Mouse (Mus musculus) layer of hippocampus, adult 9-11 months (tissue): ENCODE results near the gene Psmd12.
A peak's percentile ranks its signal among the peaks of the same experiment; 100 is the strongest.

Source experiments
- DNase-seq: peaks from one replicate; pipeline ENCODE4 v3.0.0; 2022

Psmd12 gene

DNA sequence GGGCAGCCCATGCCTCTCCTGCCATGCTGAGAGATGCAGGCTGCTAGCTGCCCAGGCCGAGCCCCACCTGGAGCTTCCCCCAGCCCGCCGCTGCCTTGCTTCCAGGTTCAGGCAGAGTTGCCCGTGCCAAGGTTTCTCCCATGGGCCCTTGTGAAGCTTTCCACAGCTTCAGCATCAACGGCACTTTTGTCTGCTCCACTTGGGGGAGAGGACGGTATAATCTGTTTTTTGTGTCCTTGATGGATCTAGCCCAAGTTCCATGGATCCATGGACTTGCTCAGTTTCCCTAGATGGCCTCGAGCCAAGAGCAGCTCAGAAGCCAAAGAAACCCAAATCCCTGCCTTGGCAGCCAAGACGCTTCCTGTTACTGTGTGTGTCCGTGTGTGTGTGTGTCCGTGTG, 33.8 kb downstream of the Psmd12 start:
- DNase-seq, result no peak

DNA sequence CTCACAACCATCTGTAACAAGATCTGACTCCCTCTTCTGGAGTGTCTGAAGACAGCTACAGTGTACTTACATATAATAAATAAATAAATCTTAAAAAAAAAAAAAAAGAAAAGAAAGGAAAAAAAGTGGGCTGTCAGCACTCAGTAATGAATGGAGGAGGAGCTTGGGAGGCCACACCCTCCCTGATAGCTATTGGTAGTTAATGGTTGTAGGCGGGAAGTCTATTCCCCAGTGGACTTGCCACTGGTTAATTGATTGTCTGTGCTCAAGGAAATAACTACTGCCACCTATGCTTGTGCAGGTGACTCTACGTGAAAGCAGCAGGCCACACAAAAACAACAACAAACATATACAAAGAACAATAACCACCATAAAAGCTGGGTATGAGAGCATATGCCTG, 37.1 kb downstream of the Psmd12 start:
- no peak for DNase-seq

DNA sequence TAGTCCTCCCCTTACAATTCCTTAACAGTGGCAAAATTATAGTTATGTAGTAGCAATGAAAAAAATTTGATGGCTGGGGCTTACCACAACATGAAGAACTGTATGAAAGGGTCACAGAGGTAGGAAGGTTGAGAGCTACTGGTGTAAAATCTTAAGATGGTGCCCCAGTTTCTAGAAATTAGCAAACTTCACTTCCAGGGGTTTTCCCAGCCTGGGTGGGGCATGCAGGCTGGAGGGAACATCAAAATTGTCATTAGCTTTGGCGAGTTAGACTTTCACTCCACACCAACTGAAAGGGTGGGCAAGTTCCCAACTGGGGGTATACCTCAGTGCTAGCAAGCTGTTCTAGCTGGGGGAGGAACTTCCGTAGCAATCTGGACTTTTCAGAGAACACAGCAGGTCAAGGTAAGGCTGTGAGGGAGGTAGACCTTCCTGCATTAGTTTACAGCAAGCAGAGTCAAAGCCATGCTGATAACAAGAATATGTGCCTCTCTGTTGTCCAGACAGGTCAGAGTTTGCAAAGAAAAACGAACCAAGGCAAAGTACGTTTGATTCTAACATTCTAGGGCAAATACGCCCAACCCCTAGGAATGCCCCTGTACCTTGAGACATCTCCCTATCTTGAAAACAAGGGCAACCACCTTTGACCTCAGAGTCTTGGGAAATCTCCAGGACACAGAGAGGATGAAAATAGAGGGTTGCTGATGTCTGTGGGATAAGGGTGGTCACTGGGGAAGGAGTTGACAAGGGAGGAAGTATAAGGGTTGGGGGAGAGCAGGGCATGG, 39.6 kb downstream of the Psmd12 start:
- no peak for DNase-seq

DNA sequence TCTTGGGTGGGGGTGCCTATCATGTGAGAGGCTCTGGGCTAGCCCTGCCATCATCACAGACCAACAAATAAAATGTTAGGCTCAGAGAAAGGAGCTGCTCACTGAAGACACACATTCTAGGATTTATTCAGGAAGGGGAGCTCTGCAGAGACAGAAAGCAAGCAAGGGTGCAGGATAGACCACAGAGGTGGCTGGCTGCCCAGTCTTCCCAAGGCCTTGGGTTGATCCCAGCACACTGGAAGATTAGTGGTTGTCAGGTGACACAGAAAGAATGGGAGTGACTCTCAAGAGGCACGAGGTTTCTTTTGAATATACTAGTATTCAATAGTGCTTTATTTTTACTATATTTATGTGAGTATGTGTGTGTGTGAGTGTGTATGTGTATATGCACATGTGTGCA, 41.9 kb downstream of the Psmd12 start:
- DNase-seq, result no peak

DNA sequence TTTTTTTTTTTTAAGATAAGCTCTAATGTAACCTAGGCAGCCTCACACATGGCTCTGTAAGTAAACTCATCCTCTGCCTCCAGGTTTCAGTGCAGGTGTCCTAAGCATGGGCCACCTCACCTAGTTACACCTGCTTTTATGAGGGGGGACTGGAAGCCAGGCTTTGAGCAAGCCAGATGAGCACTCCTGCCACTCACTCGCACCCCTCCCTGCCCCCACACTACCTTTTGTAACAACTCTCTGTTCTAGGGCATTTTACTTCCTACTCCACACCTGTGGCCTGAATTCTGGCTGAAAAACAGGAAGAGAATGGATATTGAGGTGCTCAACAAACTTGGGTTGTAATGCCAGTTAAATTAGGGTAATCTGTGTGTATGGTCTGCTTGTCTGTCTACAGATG, 45.7 kb downstream of the Psmd12 start:
- DNase-seq, result no peak

DNA sequence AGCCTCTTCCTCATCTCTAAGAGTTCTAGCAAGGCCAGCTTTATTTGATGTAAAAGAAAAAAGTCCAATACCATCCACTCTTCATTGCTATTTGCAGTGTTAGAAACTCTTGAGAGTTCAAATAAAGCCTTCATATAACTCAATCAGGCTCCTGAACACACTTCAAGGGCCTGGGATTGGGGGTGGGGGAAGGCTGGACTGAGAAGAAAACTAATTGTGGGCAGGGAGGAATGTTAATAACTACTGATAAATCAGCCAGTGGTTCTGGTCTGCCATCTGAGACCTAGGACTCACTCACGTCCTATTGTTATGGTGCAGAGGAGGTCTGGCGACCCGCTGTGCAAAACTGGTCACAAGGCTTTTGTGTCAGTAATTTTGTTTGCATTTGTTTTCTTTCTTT, 48.3 kb downstream of the Psmd12 start:
- DNase-seq, result no peak

DNA sequence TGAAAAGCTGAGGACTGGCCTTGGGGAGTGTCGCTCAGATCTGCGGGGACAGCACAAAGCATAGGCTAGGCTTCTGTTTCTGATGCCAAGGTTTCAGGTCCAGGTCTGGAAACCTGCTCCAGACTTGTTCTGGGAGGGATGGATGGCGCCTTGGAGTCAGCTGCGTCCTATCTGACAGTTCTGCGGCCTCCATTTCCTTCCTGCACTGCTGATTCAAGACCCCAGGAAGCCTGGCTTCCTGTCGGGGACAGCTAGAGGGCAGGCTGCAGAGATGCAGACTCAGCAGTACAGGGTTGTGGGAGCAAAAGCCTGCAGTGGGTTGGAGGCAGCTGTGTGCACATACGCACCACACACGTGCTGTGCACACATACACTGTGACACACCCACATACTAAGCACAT, 50.0 kb downstream of the Psmd12 start:
- DNase-seq, result no peak

DNA sequence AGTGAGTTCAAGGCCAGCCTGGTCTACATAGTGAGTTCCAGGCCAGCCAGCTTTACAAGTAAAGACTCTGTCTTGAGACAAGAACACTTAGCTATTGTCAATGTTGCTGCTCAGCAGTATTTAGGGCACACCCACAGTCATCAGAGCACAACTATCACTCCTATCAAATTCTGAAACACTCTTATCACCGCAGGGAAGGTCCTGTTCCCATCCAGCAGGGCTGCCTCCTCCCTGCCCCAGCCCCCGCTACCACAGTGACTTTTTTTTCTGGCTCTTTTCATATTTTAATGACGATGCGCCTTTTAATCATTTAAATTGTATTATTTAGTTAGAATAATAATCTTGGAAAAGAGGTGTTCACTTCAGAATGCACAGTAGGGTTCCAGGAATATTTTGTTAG, 52.2 kb downstream of the Psmd12 start:
- DNase-seq, result no peak

DNA sequence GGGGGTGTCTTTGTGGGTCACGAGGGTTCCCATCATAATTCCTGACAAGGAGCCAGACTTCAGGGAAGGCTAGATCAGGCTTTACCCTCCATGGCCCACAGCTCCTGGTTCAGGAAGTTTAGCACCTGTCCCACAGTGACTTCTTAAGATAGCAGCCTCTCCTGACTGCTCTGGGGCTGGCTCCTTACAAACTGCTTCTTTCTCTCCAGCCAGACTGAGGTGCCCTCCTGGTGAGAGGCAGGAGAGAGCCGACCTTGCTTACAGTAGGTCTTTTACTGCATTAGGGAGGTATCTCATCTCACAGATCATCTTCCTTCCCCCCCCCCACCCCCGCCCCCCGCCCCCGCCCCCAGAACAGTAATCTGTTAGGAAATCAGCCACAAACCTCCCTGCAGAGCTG, 53.0 kb downstream of the Psmd12 start:
- no peak for DNase-seq

DNA sequence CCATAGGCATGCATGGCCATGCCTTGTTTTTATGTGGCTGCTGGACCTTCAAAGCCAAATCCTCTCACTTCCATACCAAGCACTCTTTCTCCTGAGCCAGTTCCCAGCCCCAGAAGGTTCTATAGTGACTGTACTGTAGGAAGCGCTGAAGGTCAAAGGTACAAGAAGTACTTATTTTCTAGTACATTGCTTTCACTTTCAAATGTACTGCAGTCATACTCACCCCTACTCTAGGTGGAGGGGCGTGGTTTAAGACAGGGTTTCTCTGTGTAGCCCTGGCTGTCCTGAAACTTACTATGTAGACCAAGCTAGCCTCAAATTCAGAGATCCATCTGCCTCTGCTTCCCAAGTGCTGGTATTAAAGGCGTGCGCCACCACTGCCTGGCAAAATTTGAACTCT, 59.7 kb downstream of the Psmd12 start:
- no peak for DNase-seq

DNA sequence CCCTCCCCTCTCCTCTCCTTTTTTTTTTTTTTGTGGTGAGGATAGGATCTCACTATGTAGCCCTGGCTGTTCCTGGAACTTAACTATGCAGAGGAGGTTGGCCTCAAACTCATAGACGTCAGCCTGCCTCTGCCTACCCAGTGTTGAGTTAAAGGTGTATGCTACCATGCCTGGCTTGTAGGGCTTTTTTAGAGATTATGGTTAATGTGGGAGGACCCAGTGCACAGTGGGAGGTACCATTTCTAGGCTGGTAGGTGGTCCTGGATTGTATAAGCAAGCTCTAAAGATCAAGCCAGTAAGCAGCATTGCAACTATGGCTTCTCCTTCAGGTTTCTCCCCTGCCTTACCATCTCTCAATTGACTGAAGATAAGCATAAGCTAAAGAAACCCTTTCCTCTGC, 61.1 kb downstream of the Psmd12 start:
- DNase-seq, result no peak

DNA sequence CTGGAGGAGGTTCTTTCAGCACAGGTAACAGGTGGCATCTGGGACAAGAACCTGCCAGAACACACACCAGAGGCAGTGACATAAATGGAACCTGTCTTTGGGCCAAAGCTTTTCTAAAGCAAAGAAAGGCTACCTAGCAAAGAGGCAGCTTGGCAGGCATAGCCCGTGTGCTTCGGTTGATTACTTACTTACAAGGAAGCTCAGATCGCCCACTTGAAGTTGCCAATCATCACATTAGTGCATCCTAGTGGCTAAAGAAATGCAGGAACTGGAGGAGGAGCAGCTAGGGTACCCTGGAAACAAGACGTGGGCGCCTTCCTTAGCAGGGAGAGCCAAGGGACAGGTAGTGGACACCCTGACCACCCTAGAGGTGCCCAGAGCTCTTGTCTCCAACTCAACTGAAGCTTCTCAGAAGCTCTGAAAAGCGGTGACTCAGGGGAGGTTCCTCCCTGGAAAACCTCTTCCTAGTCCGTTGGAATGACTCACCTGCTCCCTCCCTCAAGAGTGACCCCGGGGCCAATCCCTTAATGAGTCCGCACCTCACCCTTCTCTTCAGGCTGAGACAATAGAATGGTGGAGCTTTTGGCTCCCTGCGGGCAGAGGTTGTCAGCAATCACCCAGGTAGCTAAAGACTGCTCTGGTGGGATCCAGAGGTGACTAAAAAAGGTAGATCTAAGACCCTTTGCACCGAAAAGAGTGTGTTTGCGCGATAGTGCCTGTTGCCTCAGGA, 66.6 kb downstream of the Psmd12 start:
- no peak for DNase-seq

DNA sequence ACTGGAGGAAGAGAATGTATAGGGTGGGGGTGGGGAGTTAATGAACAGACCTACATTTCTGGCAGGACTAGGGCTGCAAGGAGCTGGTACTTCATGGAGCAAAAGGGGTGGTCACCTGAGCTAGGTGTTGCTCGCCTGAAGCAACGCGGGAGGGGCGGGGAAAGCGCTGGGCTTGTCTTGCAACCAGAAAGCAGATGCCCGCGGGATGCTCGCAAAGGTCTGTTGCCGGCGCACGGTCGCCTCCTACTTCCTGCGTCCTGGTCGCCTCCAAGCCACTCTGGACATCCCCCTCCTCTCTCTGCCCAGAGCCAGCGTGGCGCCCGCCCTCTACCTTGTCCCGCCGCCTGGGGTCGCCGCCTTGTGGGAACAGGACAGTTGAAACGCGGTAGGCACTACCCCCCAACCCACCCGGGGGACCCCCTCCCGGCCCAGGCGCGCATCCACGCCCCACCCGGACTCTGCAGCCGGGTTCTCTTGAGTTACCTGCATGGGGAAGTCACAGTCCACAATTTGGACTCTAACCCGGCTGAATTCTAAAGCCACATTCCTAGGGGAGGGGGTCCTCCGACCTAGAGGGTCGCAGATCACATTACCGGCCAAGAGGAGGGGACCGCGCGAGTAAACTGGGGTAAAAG, 67.5 kb downstream of the Psmd12 start:
- no peak for DNase-seq

DNA sequence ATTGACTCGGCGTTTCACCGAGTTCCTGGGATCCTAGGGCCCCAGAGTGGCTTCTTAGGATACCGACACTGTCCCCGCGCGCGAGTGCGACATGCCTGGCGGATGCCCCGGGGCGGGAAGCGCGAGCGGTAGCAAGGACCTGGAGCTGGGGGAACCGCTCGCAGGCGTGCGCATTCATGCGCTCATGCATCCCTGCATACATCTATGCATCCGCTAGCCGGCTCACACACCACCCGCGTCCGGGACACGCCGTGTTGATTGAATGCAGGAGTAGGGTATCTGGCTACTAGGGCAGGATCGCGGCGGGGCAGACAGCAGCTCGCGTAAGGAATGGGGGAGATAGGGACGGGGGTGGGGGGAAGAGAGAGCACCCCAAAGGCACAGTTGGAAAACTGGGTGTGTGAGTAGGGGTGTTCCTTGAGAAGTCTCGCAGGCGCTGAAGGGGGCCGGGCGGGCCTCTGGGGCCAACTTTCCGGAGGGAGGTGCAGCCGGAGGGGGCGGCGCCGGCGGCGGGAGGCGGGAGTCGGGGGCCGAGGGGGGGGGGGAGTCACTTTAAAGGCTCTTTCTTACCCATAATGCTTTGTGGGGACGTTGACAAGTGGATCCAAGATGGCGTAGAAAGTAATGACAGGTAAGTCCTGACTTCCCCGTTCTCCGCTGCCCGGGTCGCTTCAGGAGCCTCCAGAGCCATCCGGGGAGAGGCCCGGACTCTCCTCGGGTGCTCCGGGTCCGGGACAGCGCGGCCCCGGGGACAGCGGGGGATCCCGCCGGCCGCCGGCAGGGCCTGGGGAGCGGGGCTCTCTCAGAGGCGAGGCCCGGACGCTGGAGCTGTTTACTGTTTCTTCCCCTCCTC, 68.3 kb downstream of the Psmd12 start, which contains the start of gene Helz:
Gene Helz (plus strand): TSS at position 580 of the 853 bp plus-strand sequence.
- peak; percentile 20 for DNase-seq

DNA sequence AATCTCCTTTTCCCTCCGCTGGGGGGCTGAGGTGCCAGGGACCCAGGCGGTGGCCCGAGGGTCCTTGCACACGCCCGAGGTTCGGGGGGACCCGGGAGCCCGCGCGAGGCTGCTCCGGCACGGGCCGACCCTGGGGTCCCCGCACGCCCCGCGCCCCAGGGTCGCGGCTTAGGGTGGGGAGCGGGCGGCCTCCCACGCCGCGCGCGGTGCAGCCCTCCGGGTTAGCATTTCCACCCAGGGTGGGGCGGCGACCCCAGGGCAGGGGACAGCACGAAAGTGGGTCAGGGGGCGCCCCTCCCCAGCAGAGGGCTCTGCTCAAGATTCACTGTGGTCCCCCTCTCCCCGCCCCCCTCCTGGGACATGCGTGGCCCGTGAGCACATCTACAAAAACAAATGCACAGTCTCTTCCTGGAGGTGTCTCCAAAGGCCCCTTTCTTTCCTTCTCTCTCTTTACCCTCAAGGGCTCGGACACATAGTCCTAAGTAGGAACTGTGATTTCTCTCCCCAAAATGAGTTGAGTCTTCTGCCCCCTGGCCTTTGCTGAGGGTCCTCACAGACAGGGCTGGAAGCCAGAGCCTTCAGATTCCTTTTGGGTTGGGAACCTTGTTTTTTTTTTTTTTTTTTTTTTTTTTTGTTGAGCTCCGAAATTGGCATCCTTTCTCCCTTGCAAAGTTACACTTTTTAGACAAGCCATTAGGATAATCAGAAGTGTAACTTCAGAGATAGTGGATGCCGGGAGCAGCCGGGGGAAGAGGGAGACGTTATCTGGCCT, 69.1 kb downstream of the Psmd12 start:
- no peak for DNase-seq
